Mouse (Mus musculus) heart, adult 9 months (tissue): ENCODE results near the gene Nf2.

Experiments used
- DNase-seq, 2 experiments: peaks; one replicate each; pipeline ENCODE4 v3.0.0; 2022; ENCODE audit warnings: low spot score in 2 of 2

Nf2 gene

GRCm38 (mm10) chr11:4849258-4849943 lies at the start of gene Nf2:
TSS of gene Nf2 (minus strand) at chr11:4849536.
- peak; percentile 99 to 100 for DNase-seq

GRCm38 (mm10) chr11:4894848-4895816 lies 45.8 kb upstream of the Nf2 start, which contains the start of gene Thoc5:
TSS of gene Thoc5 (plus strand) at chr11:4895320.
- peak; percentile 78 to 81 for DNase-seq

GRCm38 (mm10) chr11:4886987-4887386 lies 37.7 kb upstream of the Nf2 start:
- no peak for DNase-seq

- DNase-seq, result no peak
Measured at GRCm38 (mm10) chr11:4885385-4885903, 36.1 kb upstream of the Nf2 start.

GRCm38 (mm10) chr11:4882892-4883627 lies 33.7 kb upstream of the Nf2 start:
- no peak for DNase-seq

- no peak for DNase-seq
Measured at GRCm38 (mm10) chr11:4881087-4881486, 31.8 kb upstream of the Nf2 start.

- DNase-seq, result no peak
Measured at GRCm38 (mm10) chr11:4874551-4874950, 25.2 kb upstream of the Nf2 start.

- DNase-seq, result peak; percentile 33 to 35
Measured at GRCm38 (mm10) chr11:4873755-4874475, 24.6 kb upstream of the Nf2 start, which contains the start of gene Nipsnap1. TSS of gene Nipsnap1 (plus strand) at chr11:4873951.

- DNase-seq, result peak in 1 of 2 experiments; percentile 43
Measured at GRCm38 (mm10) chr11:4865645-4866251, 16.4 kb upstream of the Nf2 start.

GRCm38 (mm10) chr11:4862730-4863129 lies 13.4 kb upstream of the Nf2 start:
- no peak for DNase-seq

GRCm38 (mm10) chr11:4861816-4862604 lies 12.7 kb upstream of the Nf2 start:
- no peak for DNase-seq

- no peak for DNase-seq
Measured at GRCm38 (mm10) chr11:4860986-4861385, 11.7 kb upstream of the Nf2 start.

GRCm38 (mm10) chr11:4858416-4858815 lies 9.1 kb upstream of the Nf2 start:
- DNase-seq, result no peak

- DNase-seq, result no peak
Measured at GRCm38 (mm10) chr11:4854181-4854580, 4.8 kb upstream of the Nf2 start.

- no peak for DNase-seq
Measured at GRCm38 (mm10) chr11:4853021-4853420, 3.7 kb upstream of the Nf2 start.

GRCm38 (mm10) chr11:4850404-4850803 lies 1.1 kb upstream of the Nf2 start:
- DNase-seq, result no peak

GRCm38 (mm10) chr11:4848483-4849248 lies 670 bp downstream of the Nf2 start:
- no peak for DNase-seq

- no peak for DNase-seq
Measured at GRCm38 (mm10) chr11:4840942-4841526, 8.3 kb downstream of the Nf2 start.

- no peak for DNase-seq
Measured at GRCm38 (mm10) chr11:4838235-4838634, 11.1 kb downstream of the Nf2 start.
